Mouse (Mus musculus): ENCODE data around the gene Sord.
"Not testable (repeated sequence)": the region's sequence is repeated elsewhere in the genome, so short reads cannot be mapped to it uniquely, and the experiment has no call there.

Gene Sord

DNA sequence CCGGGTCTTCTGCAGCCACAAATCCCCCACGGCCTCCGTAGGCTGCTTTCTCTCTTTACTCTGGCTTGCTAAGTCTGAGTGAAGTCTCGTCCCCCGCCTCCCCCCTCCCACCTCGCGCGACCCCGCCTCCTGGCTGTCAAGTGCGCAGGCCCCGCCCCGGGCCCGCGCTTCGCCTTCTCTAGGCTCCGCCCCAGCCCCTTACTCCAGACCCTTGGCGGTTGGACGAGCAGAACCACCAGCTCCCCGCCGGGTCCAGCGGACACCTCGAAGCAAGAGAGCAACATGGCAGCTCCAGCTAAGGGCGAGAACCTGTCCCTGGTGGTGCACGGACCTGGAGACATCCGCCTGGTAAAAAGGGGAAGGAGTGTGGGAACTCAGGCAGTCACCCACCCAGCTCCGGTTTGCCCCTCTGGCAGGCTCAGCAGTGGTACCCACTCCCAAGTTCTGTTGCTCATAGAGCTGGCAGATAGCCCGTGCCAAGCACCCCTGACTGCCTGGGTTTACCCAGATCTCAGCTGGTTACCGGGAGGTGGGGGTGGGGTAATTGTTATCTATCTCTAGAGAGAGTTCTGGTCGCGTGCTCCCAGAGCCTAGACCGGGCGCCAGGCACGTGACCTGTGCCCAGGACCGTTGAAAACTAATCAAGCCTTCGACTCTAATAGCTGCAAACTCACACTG, at the start of gene Sord:
TSS of gene Sord (plus strand) at position 139 of the 678 bp plus-strand sequence.
- DNase-seq, result peak; percentile 88

DNA sequence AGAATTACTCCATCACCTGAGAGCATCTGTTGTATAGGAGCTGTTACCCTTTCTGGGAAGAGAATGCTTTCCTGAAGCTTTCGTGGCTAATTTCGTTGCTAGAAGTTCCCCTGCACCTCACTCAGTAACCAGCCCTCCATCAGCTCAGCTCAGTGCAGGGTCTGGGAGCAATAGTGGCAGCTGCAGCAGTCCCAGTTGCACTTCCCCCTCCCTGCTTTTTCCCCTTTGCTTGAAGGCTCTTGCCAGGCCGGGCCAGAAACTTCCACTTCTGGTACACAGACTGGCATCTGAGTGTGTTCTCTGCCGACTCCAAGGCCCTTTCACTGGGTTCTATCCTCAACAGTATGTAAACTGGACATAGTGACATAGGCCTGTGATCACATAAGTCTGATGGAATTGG, 49.5 kb upstream of the Sord start:
- no peak for DNase-seq

DNA sequence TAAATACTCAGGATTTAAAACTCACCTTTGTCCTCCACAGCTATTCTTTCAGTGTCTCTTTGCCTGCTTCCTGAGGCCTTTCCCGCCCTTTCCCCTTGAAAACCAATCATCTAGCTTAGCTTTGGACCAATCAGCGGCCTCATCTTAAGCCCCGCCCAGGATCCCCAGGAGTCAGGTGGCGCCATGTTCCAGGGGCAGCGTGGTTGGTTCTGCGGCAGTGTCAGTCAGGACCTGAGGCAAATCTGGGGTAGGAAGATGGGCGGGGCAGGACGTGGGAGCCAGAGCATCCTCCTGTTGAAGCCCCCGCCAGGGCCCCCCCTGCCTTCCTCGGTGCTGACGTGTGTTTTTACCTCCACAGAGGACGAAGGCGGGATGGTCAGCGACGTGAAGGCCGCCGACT, 48.4 kb upstream of the Sord start, which contains the start of the genes Patl2 and Terb2:
TSS of gene Patl2 (minus strand) at position 84 of the 400 bp plus-strand sequence.
TSS of gene Terb2 (plus strand) at position 167 of the 400 bp plus-strand sequence.
- DNase-seq, result no peak

DNA sequence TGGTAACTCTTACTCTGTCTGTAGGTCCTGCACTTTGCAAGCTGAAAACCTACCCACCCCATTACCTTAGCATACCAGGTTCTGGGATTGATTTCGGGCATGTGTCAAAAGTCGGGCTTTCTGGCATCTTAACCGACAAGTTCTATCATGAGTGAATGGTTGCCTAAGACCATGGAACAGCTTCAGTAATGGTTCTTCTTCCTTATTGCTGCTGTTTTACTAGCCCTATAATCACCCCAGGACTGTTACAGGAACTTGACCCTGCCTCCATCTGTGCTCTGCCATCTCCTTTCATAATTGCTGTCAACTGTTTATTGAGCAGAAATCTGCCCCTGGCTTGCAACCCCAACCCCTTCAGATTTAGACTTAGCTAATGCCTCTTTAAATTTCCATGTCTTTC, 47.8 kb upstream of the Sord start:
- no peak for DNase-seq

DNA sequence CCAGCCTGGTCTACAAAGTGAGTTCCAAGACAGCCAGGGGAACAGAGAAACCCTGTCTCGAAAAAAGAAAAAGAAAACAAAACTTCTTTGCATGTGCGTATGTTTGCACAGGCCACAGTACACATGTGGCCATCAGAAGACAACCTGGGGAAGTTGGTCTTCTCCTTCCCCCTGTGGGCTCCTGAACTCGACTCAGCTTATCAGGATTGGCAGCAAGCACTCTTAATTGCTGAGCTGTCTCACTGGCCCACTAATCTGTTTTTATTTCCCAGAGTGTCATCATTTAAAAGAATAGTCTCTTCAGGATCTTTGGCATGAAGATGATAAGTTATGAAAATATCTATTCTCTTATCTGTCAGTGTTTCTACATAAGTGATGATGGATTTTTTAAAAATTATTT, 42.7 kb upstream of the Sord start:
- no peak for DNase-seq

DNA sequence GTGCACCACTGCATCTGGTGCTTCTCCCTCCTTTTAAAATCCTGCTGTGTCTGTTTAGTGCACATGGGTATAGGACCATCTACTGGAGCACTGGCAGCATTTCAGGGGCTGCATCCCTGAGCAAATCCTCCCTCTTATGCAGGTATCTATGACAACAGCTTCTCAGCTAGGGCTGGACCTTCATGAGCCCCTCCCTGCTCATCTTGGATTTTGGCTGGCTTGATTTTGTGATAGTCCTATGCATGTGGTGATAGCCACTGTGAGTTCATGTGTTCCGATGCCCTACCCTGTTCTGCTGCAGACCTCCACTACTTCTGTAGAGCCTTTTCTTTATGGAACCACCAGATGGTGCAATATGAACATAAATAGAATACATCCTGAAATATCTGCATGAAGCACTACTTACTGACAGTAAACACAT, 40.0 kb upstream of the Sord start:
- DNase-seq, result no peak

DNA sequence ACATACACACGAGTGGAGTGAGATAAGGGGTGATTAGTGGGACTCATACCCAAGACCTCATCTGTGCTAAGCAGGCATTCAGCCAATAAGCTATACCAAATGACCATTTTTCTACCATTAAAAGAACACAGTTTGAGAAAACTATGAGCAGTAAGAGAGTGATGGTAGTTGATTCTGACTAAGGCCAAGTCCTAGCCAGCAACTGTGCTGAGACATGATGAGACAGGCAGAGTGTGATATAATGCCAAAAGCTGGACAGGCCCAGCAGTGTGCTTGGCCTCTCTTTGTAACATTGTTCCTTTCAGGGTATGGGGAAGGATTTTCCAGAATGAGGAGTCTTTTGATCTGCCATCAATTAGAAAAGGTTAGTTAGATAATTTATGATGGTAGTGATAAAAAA, 33.0 kb upstream of the Sord start:
- no peak for DNase-seq

DNA sequence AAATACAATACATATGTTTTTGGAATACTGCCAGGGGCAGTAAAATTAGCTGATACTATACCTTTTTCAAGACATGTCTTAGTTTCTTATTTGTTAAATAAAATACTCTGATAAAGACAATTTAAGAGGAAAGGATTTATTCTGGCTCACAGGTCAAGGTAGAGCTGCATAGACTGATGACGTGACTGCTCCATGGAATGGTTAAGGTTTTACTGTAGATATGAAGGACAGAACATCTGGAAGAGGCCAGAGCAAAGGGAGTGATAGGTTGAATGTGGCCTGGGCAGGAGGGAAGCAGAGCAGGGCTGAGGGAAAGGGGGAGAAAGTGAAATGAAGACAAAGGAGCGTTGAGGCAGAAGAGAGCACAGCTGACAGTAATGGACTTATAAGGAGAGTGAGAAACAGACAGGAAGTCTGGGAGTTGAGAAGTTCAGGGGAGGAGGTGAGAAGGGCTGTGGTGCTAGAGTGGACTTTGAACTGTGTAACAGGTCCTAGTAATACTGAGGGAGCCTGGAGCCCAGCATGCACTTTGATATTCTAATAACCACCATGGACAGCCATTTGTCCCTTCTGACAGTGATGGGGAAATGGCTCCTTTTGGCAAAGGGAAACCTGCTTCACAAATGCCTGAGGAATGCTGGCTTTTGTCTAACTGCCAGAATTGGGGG, 28.0 kb upstream of the Sord start:
- no peak for DNase-seq

DNA sequence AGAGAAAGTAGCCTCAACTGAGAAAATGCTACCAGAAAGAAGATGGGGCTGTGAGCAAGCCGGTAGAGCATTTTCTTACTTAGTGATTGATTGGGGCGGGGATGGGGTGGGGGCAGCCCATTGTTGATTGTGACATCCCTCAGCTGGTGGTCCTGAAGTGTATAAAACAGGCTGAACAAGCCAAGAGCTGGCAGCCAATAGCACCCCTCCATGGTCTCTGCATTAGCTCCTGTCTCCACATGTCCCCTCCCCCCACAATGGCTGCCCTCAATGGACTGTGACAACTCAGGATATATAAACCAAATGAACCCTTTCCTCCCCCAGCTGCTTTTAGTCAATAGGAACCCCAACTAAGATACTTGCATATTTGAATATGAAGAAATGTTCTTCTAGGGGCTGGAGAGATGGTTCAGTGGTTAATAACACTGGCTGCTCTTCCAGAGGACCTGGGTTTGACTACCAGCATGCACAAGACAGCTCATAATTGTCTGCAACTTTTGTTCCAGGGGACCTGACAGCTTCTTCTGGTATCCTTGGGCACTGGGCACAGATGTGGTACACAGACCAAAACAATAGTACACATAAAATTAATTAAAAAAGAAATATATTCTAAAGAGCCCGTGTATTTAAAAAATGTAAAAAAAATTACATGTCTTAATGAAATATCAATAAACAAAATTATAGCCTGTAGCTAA, 23.9 kb upstream of the Sord start:
- DNase-seq, result no peak

DNA sequence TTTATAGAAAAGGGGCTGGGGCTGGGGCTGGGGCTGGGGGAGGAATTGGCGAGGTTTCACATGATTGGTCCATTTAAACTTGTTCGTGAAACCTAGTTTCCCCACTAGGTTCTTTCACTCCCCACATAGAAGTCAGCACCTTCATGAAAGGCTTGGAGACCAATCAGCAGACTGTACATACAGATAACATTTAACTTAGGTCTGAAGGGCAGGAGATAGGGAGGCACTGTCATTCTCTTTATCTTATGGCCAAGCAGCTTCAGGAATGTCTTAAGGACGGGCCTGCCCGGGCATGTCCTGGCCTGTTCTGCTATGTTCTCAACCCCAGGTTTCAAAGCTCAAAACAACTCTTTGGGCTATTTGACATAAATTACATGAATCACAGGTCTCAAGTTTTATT, 17.5 kb upstream of the Sord start:
- DNase-seq, result not testable (repeated sequence)

DNA sequence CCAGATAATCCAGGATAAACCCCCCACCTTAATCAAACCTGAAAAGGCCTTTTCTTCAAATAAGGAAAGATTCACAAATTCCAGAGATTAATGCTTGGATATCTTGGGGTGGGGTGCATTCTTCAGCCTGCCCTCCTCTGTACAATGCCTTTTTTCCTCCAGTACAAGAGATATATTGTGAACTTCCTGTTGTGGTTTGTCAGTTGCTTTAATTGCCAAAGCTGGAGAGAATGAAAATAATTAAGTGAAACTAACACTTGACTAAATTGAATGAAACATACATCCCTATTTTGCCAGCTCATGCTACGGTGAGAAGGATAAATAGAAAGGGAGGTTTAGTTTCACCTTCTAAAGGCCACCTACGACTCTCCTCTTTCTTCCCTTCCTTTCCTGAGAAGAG, 16.3 kb upstream of the Sord start:
- no peak for DNase-seq

DNA sequence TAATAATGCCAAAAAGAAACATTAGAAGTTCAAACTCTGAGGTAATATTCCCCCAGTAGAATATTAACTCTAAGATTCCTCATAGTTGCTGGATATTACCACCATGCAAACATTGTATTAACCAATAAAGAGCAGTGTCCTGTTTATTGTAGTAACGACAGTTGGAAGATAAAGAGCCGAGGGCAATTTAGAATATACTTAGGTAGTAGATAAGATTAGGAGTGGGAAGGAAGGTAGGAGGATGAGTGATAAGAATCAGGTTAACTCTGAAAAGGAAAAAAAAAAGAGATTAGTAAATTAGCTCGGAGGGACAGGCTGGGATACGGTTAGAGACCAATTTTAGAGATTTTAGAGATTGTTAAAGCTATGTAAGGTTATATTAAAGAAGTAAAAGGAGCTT, 13.2 kb upstream of the Sord start:
- no peak for DNase-seq

DNA sequence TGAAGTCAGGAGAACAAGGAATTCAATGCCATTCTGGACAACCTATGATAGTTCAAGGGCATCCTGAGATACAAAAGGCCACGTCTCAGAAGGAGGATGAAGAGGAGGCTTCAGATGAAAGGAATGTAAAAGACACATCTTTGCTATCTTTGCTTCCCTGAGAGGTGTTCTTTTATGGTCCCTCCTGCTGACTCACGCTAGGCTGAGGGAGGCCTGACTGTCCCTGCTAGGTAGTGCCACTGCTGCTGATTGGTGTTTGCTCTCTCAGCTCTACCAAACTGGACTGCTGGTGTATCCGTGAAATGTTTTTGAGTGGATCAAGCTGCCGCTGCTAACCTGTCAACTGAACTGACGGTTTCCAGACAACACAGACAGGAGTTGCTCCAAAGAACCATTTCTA, 12.8 kb upstream of the Sord start:
- no peak for DNase-seq

DNA sequence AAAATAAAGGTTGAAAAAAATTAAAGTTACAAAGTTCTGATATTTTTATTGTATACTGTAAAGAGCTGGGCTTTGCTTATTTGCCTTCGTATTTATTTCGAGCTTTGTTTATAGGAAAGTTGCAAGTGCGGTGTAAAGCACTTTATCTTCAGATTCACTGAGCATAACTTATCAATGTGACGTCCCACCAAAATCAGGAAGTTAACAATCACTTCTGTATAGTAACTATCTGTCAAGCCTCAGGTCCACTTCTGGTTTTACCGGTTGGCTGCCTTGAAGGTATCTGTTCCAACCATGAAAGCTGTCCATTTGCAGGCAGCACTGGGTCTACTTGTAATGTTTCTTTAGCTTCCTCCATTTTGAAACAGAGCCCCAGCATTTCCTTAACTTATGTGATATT, 12.3 kb upstream of the Sord start:
- DNase-seq, result no peak

DNA sequence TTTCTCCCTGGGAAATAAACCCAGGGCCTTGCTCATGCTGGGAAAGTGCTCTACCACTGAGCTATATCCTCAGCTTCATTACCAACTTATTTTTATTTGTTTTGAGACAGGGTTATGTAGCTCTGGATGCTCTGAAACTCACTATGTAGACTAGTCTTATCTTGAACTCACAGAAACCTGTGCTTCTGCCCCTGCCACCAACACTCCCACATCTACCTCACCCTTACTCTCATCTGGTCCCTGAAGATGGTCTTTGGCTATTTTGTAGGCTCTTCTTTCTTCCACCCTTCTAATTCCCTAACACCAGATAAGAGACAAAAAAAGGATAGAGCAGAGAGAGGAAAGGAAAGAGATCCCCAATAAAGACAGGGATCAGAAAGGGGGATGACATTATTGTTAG, 10.9 kb upstream of the Sord start:
- no peak for DNase-seq

DNA sequence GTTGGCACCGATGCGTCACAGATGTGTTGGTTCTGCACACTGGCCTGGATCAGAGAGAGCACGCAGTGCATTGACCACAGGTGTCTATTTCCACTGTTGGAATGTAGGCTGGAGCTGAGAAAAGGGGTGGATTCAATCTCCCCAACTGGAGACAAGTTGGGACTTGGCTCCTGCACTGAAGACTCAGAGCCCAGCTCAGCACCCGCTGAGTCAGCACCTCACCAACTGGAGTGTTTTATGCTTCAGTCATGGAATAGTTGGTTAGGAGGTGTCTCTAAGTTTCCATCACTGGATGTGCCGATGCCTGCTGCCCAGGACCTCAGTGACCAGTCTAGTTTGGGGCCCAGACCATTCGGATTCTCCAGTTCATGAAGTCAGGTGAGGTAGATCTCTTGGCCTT, 4.2 kb upstream of the Sord start:
- no peak for DNase-seq

DNA sequence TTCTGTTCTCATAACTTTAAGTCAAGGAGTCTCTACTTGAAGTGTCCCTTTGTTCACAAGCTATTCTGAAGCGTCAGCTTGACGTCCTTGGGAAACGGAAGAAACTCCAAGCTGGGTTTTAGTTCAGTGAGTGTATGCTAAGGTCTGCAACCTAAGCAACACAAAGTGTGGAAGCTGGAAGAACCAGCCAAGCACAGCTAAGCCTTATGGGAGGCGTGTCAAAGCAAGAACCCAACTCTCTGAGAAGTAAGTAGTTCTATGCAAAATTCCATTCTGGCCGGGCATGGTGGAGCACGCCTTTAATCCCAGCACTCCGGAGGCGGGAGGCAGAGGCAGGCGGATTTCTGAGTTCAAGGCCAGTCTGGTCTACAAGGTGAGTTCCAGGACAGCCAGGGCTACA, 2.9 kb upstream of the Sord start:
- DNase-seq, result no peak

DNA sequence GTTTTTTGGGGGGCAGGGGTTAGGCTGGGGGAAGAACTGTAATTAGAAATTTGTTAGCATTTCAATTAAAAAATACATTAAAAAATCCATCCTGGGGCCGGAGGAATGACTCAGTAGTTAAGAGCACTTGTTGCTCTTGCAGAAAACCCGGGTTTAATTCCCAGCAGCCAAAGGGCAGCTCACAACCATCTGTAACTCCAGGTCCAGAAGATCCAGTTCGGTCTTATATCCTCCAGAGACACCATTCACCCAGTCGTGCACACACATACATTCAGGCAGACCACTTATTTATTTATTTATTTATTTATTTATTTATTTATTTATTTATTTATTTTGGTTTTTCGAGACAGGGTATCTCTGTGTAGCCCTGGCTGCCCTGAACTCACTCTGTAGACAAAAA, 1.2 kb upstream of the Sord start:
- DNase-seq, result no peak

DNA sequence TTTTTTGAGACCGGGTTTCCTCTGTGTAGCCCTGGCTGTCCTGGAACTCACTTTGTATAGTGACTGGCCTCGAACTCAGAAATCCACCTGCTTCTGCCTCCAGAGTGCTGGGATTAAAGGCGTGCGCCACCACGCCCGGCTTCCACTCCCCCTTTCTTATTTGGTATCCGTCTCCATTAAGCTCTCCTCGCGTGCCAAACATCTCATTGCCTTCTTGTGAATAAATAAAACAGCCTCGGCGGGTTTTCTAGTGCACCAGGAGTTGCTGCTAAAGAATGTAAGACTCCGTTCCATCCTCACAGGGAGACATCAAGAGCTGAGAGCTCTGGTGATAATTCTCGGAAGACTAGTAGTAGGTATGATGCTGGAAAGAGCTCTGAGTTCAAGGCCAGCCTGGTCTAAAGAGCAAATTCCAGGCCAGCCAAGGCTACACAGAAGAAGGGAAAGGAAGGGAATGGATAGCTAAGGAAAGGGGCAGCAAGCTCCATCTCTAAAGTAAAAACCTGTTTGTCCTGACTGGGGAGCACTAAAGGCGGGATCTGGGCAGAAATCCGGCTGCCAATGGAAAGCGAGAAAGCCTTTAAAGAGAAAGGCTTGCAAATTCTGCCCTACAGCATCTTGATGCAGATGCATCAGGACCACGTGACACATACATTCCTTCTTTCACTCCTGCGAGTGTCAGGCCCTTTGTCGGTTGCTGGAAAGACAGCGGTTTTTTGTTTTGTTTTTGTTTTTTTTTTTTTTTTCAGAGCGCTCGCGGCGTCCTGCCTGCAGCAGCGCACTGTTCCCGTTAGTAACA, 591 bp upstream of the Sord start:
- peak; percentile 59 for DNase-seq

DNA sequence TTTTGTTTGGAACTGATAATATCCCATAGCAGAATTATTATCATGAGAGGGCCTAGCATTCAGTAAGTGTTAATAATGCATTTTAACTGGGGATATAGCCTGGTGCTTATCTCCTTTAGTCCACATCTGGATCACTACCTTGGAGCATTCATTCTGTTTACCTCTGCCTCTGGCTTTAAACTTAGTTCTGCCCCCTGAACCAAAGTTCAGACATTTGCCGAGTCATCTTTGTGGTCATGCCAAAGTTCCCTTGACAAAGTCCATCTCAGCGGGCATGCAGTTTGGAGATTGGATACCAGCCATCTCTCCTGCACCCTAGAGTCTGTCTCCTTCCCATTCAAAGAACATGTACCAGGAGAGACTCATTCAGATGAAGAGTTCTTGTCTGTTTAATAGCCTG, 876 bp downstream of the Sord start:
- peak; percentile 71 for DNase-seq

DNA sequence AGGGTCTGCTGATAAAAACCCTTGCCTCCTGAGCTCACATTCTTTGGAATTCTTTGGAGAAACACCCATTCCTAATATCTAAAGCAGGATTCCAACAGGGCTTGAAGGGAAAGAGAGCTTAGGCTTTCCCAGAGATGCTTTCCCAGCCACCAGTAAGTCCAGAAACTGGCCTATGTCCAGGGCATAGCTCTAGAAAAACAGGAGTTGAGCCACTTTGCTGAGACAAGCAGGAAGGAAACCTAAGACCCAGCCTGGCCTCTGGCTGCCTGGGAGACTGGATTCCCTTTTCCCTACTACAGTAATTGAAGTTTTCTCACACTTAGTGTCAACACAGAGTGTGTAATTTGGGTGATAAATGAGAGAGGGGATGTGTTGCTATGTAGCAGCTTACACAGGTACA, 1.8 kb downstream of the Sord start:
- DNase-seq, result peak; percentile 33

DNA sequence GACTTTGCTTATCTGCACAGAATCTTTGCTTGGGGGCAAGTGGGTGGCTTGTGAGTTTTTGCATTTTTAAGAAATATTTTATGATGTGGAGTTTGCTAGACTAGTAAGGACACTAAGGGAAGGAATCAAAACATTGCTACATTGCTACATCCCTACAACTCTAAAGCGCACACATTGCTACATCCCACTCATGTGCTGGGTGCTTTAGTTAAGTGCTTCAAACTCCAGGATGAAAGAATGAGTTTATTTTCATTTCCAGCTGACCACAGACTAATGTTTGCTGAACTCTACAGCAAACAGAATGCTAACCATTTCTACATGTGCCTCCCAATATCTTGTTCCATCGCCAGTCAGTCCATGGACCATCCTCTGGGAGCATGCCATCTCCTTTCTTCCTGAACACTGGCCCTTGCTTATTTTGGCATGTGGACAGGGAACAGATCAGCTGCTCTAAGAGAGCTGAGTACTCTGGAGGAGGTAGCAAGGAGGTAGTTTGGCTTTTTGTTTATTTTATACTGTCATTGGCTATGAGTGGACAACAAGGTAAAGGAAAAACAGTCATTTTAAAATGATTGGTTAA, 3.4 kb downstream of the Sord start:
- DNase-seq, result no peak

DNA sequence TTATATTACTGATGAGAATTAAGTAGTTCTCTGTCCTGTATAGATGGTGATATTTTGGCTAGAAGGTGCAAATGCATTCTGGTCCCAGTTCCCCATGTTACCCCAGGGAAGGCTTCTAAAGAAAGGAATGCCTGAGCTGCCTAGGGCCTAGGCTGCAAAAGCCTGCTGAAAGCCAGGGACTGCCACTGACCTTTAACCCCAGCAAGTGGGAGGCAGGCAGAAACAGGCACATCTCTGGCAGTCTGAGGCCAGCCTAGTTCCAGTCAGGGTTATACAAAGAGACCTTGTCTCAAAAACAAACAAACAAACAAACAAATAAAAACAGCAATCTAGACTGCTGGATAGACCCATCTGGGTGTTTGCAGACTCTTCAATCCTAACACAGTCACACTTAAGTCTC, 6.2 kb downstream of the Sord start:
- peak; percentile 19 for DNase-seq
